Mouse (Mus musculus) lung, postnatal 25 days (tissue): ENCODE measurements around the gene Wasl.

ENCODE experiments used
- DNase-seq: peaks from one replicate; pipeline ENCODE4 v3.0.0; 2022; ENCODE audit warnings: low spot score

Gene Wasl

DNA sequence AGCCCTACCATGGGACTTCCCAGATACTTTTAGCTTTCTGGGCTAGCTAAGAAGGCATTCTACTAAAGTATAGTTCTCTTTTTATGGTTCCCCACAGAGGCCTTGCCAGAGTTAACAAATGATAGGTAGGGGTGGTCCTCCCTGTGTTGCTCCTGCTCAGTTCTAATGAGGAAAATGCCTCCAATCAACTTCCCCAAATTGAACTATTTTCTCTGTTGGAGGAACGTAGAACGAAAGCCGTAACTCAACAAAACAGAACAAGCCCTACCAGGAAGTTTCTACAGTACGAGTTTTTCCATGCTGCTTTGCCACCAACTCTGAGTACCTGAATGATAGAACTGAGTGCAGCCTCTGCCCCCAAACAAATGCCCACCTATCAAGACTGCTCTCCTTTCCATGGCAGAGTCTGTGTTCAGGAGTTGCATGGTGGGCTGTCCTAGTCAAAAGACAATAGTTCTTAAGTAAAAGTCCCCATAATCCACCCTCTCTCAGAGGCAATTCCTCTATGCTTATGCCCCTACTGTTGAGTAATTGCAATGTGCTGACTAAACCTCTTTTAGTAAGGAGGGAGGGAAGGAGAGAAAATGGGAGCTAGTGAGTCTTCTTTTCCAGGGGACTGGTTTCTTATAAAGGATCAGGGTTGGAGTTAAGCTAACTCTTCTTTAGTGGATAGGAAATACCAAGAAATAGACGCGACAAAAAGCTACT is 19.3 kb downstream of the Wasl start:
- no peak for DNase-seq

DNA sequence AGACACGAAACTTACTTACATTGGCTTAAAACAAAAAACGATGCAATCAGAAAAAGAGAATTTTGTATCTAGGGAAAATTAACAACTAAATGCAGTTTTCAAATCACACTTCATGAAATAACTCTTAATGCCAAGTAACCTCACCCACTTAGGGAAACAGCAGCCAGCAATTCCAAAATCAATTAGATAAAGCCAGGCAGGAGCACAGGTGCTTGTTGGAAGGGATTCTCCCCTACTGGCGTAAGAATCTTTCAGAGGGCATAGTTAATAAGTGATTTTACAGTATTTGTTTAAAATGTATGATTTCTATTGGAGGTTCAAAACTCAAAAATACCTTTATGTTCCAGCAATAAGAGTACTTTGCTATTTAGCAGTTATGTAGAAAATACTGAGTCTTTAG is 21.8 kb downstream of the Wasl start:
- no peak for DNase-seq

DNA sequence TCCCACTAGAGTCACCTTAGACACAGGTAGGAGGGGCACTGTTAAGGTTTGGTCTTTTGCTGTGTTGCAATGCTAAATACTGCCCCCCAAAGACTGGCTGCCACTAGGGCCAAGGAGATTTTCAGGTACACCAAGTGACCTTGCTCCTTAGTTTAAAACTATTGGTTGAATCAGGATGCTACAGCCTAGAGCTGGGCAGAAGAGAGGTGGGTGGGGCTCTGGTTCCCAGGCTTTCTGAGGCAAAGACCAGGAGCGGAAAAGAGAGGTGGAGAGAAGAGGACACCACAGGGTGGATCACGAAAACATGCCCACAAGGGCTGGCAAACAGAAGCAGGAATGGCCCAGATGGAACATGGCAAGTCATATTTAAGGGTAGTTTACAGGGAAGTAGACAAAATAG is 22.6 kb downstream of the Wasl start:
- no peak for DNase-seq

DNA sequence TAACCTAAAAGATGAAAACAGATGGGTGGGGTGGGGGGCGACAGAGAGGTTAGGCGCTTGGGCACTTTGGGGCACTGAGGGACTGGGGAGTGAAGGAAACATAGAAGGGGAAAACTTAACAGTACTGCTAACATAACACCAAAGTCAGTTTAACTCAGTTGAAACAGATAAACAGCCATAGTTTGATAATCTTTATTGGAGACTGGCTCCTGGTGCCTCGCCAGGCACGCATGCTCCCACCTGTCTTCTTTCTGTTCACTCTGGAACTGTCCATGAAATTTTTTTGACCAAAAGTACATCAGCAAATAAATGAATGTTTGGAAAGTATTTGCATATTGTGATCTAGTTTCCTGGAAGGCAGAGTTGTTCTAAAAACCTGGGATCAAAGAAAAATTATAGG is 23.5 kb downstream of the Wasl start:
- DNase-seq, result no peak

DNA sequence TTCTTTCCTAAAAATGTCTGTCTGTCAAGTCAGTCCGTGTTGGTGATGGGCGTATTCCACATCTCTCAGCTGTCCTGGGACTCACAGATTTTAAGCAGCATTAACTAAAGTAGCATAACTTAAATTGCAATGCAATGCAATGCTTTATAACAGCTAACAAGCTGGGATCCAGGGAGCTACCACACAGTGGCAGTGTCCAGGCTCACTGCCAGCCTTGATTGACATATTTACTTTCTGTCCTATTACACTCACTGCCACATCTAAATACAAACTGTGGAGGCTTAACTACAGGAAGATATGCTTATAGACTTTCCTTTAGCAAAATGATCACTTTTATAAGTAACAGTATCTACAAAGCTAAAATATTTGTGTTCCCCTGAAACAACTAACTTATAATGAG is 29.0 kb downstream of the Wasl start:
- no peak for DNase-seq

DNA sequence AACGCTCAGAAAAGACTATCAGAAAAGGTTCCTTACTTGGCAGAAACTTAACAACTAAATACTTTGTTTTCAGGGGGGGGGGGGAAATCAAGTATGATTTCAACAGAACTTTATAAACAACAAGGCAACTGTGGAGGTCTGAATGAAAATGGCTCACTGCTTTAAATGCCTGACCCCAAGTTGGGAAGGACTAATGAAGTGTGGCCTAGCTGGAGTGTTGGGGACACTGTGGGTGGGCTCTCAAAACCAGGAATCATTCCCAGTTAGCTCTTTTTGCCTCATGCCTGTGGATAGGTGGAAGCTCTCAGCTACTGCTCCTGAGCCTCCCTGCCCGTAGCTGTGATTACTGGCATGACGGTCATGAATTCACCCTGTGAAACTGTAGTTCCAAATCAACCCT is 30.7 kb downstream of the Wasl start:
- no peak for DNase-seq

DNA sequence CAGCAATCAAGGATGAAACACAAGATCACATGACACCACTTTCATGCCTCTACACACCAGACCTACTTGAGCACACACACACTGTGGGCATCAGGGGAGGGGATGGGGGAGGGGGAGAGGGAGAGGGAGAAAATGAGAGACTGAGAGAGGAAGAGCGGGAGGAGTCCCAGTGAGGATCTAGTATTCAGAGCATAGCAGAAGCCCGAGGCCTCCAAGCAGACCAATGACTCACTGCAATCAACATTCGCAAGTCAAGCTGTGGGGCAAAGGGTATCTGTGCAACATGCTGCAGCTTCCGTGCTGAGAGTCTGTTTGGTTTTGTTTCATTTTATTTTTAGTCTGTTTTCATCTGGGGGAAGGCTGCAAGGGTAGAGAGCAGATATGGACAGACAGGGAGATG is 32.7 kb downstream of the Wasl start:
- no peak for DNase-seq

DNA sequence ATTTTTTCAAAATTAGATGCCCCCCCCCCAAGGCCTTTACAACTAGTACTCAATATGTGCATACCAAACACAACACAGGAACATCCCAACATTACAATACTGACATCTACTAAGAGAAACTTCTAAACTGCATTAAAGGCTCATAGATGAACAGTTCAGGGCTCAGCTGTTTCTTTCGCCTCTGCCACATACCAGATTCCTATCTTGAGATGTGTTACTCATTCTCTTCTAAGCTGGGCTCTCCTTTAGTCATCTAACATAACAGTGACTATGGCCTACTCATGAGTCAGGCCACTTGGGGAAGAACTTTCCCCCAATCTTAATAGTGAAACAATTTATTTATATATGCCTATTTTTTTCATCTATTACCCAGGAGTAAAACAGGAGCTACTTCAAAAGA is 36.3 kb downstream of the Wasl start:
- DNase-seq, result no peak

DNA sequence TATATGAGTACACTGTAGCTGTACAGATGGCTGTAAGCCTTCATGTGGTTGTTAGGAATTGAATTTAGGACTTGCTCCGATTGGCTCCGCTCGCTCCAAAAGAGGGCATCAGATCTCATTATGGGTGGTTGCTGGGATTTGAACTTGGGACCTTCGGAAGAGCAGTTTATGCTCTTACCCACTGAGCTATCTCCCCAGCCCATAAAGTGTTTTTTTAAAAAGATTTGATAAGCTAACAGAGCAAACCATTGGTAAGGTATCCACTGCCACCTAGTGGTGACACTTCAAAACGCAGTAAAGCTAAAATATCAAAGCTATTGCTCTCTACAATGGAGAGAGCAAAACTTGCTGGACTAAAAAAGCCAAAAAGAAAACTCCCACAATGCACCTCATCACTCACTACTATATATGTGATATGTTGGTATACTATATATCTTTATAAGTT is 37.2 kb downstream of the Wasl start:
- DNase-seq, result peak; percentile 58

DNA sequence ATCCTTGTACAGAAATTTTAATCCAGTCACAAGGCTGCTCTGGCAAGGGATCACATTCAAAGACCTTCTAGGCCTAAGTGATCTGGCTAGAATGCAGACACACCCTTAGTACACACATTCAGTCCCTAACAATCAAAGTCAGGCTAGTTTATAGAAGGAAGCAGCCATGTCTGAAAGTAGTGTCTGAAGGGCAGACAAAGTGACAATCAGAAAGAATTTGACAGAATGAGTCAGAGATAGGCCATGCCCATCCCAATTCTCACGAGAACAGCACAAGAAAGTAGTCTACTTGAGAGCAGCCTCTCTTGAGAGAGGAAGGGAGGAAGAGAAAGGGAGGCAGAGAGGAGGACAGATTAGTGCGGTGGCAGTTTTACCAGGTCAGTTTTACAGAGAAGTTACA is 42.7 kb downstream of the Wasl start:
- DNase-seq, result no peak

DNA sequence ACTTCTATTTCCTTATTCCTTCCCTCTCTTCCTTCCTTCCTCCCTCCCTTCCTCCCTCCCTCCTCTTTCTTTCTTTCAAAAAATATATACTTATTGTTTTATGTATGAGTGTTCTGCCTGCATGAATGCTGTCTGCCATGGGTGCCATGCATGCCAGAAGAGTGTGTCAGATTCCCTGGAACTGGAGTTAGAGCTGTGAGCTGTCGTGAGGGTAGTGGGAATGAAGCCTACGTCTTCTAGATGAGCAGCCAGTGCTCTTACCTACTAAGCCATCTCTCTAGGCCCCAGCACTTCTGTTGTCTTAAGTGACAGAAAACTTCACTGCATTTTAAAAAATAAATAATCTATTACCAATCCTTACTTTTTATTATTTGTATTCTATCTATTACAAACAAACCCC is 43.9 kb downstream of the Wasl start:
- no peak for DNase-seq

DNA sequence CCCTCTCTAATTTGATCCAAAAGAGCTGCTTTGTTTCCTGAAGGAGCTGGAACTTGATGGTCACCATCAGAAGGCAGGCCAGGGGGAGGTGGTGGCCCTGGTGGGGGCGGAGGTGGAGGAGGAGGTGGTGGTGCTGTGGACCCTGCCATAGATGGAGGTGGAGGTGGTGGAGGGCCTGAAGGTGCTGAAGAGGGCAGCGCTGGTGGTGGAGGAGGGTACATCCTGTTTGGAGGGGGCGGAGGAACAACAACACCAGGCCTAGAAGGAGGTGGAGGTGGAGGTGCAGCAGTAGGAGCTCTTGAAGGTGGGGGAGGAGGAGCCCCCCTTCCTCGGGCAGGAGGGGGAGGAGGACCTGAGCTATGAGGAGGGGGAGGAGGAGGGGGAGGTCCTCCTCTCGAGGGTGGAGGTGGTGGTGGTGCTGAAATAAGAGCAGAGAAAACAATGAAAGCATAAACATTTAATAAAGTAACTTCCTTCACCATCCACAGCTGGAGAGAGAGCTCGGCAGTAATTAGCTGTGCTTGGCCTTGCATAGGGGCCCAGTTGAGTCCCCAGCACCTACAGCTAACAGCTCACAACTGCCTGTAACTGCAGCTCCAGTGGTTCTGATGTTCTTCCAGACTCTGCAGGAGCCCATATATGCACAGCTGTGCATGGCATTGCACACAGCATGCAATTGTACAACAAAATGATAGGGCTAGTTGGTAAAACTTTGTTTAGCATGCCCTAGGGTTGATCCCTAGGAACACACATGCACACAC is 45.3 kb downstream of the Wasl start:
- DNase-seq, result no peak

DNA sequence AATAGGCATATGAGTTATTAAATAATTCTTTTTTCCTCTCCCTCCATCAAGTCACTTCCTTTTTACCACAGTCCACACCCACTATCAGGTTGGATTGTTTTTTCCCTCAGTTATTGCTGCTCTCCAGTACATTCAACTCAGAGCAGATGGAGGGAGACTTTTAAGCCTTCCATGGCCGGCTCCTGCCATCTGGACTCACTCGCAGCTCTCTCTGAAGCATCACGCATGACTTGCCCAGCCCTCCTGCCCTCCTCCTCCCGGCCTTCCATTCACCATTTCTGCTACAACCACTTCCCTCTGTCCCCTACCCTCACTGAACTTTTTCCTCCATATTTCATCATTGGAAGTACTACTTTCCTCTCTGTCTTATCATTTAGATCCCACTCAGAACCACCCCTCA is 48.1 kb downstream of the Wasl start:
- DNase-seq, result no peak

DNA sequence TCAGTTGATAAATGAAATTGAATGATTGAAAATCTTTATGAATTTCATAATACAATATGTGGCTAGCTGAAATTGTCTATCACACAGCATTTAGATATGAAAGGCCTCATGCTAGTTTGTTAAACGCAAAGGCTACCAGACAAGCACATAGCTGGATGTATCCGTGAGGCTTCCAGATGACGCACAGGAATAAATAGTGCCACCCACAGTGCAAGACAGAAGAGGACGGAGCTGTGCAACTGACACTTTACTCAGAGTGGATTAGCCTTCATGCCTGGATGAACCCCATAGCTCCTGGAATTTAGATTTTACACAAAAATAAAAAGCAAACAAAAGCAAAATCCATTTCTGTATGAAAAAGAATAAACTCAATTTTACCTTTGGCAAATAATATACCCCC is 50.9 kb downstream of the Wasl start:
- no peak for DNase-seq

DNA sequence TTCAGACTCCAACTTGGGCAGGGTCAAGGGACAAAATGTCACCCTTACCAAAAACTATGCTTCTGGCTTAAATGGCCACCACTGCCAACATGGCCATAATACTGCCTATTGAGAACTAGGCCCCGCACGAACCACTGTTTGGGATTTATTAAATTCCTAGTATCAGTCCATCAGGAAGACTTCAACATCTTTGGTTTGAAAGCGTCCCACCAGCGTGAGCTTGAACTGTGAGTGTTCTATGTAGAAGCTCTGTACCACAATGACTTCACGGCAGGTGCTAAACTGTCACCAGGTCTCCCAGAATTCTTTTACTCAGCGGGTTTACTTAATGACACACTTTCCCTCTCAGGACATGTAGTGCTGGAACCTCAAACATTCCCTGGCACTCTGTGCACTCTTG is 51.5 kb downstream of the Wasl start:
- no peak for DNase-seq

DNA sequence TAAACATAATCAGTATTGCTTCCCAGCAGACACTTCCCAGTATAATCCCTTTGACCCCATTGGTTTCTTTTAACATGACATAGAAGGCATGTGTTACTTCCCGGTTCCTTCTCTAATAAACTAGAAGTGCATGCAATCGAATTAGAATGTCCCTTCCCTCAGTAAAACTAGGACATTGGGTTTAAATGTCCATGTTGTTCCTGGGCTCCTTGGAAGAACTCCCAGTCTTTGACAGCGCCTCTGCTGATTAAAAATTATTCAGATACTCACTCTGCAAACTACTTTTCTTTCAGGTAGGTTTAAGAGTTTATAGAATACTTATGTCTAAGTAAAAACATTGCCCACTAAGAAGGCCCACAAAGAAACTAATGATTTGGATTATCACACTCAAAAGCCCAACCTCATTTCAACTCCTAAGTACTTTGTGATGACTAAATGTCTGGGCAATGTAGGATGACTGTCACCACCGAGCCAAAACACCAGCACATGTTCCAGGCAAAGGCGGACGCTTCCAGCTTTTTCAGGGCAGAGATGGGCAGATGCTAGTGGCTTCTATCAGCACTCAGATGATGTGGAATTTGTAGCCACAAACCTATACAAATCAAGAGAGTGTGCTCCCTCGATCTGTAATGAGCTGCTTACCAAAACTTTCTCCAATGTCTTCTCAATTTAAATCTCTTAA is 52.6 kb downstream of the Wasl start:
- DNase-seq, result no peak

DNA sequence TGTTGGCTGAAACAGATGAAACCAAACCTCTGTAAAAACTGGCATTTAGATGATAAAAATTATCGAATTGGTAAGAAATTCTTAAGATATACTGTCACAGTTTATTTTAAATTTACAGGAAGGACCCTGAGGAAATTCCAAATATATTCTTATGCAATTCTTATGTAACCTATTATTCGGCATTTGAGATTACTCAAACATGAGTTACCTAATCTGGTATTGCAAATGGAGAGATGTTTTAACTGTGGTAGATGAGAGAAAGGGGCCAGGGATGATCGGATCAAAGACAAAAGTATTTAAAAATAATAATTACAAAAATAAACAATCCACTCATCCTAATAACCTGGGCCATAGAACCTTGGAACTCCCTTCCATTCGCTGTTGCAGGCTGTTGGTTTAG is 54.5 kb downstream of the Wasl start:
- no peak for DNase-seq

DNA sequence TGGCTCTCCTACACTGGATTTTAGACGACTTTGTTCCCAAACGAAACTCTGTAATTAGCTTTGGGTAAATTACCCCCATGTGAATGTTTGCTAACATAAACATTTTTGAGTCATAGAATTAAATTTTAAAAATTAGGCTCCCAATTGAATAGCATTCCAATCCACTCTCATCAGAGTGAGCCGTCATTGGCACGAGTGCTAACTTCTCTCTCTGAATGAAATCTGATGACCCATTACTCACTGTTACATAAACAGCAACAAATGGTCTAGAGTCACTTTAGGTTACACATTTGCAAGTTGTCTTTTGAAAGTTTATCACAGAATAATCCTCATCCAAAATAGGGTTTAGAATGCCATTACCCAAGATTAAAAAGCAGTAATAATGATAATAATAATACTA is 55.3 kb downstream of the Wasl start:
- DNase-seq, result no peak

DNA sequence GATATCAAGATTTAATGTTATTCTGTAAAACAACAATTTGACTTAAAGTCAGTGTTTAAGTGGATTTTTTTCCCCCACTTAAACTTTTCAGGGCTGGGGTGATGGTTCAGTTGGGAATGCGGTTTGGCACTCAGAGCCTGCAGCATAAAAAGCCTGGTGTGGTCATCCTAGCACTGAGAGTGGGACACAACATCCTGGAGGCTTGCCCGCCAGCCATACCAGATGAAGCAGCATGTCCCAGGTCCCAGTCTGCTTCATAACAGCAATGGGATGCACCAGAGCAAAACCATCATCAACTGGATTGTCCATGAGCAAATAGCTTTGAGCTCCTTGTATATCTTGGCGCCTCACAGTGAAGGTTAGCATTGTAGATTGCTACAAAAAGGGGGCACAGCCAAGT is 56.1 kb downstream of the Wasl start:
- DNase-seq, result no peak

DNA sequence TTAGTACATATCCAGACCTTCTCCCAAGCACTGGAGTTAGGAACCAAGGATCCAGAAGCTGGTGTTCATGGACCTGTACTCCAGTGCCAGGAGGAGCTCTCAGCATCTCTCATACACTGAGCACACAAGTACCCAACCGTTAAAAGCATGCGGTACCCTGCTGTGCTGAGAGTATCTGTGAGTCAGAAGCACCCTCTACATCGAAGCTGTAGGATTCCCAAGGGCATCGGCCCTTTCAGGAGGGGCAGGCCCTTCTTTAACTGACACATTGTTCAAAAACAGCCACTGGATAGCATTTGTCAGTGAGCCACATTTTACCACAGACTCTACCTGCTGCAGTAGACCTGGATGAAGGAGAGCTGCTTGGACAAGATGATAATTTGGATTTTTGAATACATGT is 56.7 kb downstream of the Wasl start:
- no peak for DNase-seq

DNA sequence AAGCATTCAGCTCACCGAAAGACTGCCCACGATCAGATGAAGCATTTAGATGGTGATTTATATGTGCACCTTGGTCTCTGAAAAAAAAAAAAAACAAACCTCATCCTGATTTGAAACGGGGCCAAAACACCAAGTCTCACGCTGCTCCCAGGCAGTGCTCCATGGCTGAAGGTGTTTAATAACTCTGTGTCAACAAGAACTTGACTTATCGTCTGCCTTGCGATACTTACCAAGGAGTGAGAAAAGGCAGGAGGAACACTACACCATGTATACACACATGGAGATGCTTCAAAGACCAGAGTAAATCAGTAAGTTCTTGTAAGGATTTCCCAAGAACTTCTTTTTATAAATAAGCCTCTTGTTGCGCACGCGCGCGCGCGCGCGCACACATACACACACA is 57.3 kb downstream of the Wasl start:
- DNase-seq, result no peak

DNA sequence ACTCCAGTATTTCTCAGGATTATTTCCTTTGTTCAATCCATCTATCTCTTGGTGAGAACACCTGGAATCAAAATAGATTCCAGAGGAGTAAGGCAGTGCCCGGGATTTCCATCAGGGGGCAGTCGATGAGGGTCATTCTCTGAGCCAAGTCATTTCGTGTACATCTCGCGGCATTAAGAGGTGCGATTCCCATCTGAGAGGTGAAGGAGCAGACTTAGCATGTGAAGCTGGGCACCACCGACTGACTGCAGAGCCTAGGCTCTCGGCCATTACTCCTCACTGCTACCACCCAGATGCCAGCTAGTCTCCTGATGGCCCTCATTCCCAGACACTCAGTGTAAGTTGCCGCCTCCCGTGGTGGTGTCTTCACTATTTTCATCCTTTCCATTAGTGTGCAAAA is 58.3 kb downstream of the Wasl start:
- DNase-seq, result no peak

DNA sequence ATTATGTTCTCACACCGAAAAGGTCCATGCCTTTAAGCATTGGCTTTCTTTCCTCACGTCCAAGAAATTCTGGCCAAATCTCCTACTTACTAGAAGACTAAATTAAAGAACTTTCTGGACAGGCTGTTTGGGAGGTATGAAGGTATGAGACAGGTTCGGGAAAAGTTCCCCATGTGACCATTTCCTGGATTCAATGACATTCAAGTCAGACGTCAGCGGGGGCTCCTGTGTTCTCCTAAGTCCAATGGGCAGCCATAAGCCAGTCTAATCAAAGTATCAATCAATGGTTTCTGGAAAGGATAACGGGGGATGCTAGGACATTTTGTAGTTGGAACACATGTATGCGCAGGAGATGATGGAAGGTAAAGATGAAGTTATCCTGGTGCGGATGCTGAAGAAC is 59.2 kb downstream of the Wasl start:
- no peak for DNase-seq
